Mouse (Mus musculus) frontal cortex, adult 2 months (tissue): Measurements from ENCODE around the gene Dhx37. TPM values are rescaled to one million over a fixed set of nuclear protein-coding genes. Genes with fewer than 3 reads are reported as not detected.
"Not testable (repeated sequence)": the region's sequence is repeated elsewhere in the genome, so short reads cannot be mapped to it uniquely, and the experiment has no call there.

Source experiments
- DNase-seq, 2 experiments: peaks; one replicate each; pipeline ENCODE4 v3.0.0; 2022; ENCODE audit warnings: low spot score in 1 of 2; ENCODE audit errors: extremely low spot score in 1 of 2
- polyA plus RNA-seq: library from polyadenylated mRNA; depleted of rRNA; stranded (reverse); fragments of >200 nt; gene quantifications from 2 replicates; pipeline ENCODE4 v1.2.3, GENCODE M21; 2012

Gene Dhx37
- polyA plus RNA-seq, 1 experiment = 17.2 TPM

- peak; percentile 91 to 94 for DNase-seq
These were observed 42.3 kb downstream of the Dhx37 start for GRCm38 (mm10) chr5:125391609-125392008.

DNA sequence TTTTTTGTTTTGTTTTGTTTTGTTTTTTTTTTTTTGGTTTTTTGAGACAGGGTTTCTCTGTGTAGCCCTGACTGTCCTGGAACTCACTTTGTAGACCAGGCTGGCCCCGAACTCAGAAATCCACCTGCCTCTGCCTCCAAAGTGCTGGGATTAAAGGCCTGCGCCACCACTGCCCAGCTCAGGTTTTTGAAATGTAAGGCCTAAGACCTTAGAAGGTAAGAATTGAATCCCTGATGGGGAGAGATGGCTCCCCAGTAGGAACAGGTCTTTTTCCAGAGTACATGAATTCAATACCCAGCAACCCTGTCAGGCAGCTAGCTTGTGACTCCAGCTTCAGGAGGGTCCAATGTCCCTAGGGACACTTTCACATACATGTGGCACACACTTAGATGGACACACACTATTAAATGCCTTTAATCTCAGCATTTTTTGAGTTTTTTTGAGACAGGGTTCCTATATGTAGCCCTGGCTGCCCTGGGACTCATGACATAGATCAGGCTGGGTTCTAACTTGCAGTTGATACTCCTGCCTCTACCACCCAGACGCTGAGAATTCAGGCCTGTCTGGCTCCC, 42.9 kb downstream of the Dhx37 start:
- no peak for DNase-seq

DNA sequence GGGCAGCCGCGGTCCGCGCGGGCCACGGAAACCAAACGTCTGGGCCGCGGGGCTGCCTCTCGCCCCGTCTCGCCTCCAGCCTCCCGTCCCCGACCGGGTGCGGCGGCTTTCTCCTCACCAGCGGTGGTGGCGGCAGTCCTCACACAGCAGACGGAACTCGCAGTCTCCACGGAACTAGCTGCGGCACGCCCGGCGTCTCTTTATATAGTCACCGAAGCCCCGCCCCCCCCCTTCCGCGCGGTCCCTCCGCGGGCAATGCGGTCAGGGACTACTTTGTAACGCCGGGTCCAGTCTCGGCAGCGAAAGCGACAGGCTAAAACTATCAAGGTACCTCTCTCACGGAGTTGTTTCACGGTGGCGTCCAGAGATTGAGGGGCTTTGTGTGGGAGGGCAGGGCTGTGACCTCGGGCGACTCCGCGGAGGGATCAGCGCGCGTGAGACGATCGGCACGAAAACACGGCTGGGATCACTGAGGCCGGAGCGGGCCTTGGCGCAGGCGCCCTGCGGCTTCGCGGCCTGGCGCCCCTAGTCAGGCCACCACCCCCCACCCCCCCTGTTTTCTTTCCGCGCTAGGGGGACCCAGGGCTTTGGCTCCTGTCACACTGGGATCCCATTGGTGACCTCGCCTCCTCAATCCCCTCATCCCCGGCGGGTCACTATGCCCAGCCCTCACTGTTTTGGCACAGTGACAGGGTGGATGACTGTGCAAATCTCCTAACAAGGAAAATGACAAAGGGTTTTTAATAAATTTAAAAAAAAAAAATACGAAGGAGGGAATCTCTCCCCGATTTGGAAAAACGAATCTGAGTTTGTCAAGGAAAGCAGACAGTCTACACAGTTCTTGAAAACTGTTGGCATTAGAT, 44.1 kb downstream of the Dhx37 start, which contains the start of gene Ubc:
TSS of gene Ubc (minus strand) at position 624 of the 863 bp plus-strand sequence.
- peak; percentile 72 to 86 for DNase-seq

DNA sequence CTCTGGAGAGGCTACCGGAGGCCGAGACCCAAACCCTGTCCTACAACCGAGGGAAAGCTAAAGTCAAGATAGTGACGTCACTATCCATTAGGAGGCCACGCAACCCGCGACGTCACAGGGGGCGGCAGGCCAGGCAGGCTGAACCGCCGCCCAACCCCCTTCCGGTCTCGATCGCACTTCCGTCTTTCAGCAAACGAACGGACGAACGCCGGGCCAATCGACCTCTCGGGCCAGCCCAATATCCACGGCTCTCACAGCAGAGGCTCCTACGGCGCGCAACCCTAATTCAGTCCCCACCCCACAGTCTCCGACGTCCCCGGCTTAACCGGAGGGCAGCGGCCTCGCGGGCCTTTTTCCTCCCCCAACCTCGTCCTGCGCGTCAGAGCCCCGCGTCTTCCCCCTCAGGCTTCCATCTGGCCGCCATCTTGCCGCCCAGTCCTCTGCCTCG, 44.8 kb downstream of the Dhx37 start, which contains the start of gene Gm10382:
TSS of gene Gm10382 (plus strand) at position 192 of the 448 bp plus-strand sequence.
- DNase-seq = peak in 1 of 2 experiments; percentile 78

- DNase-seq = no peak
These were observed 45.4 kb downstream of the Dhx37 start for GRCm38 (mm10) chr5:125388358-125389092.

DNA sequence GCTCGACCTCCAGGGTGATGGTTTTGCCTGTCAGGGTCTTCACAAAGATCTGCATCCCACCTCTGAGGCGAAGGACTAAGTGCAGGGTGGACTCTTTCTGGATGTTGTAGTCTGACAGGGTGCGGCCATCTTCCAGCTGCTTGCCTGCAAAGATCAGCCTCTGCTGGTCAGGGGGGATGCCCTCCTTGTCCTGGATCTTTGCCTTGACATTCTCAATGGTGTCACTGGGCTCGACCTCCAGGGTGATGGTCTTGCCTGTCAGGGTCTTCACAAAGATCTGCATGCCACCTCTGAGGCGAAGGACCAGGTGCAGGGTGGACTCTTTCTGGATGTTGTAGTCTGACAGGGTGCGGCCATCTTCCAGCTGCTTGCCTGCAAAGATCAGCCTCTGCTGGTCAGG, 46.6 kb downstream of the Dhx37 start:
- DNase-seq = not testable (repeated sequence)

GRCm38 (mm10) chr5:125385215-125385940, 48.5 kb downstream of the Dhx37 start:
- no peak for DNase-seq

DNA sequence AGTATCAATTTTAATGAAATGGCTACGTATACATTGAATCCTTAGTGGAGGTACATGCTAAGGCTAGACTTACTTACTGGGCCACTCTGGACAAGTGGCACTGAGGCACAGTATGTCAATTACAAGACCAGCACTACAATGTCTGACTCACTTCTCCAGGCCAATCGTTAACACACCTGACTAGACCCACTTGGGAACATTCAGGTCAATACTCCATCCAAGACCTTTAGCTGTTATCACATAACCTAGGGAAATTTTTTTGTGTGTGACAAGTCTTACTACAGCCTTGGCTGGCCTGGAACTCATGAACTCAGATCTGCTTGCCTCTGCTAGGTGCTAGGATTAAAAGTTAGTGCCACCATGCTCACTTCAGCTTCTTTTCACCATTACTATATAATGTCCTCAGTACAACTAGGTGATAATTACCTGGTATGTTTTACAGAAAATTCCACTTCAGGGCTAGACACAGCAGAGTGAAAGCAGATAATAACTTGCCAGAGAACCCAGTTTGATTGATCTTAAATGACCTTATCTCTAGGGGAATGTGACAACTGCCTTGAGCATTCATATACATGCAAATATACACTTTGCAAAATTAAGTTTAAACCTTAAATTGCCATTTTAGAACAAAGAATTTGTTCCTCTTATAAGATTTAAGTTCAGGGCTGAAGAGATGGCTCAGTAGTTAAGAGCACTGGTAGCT, 49.3 kb downstream of the Dhx37 start:
- DNase-seq = no peak

GRCm38 (mm10) chr5:125383637-125384420, 50.1 kb downstream of the Dhx37 start:
- no peak for DNase-seq

DNA sequence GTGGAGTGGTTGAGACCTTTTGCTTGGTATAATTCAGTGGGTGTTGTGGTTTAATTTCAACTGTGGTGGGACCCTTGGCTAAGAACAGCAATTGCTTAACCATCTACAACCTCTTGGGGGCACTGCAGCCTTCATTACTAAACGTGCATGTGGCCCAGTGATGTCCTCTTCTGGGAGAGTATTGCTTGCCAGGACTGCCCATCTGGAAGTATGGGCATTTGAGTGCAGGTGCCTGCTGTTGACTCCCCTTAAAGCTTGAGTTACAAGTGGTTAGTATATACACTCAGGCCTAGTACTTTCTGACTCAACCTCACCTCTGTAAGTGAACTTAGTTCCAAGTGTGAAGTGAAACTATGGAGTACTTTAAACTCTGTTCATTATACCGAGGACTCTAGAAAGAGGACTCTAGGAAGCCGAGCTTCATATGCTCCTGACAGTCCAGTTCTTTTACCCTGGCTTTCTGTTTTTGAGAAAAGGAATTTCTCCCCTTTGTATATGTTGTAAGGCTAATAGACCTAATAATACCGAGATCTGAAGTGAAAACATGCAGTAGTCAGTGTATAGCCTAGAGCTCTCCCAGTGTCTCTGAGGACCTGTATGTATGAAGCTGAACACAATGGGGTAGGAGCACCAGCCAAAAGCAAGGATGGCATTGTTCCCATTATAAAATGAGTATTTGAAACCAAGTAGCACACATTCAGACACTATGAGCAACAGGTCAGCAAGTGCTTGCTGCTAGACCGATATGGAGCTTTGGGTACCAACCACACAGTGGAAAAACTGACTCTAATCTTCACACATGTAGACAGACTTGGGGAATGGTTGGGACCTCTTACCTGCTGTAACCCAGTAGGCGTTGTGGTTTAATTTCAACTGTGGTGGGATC, 51.0 kb downstream of the Dhx37 start:
- peak in 1 of 2 experiments; percentile 79 for DNase-seq

DNA sequence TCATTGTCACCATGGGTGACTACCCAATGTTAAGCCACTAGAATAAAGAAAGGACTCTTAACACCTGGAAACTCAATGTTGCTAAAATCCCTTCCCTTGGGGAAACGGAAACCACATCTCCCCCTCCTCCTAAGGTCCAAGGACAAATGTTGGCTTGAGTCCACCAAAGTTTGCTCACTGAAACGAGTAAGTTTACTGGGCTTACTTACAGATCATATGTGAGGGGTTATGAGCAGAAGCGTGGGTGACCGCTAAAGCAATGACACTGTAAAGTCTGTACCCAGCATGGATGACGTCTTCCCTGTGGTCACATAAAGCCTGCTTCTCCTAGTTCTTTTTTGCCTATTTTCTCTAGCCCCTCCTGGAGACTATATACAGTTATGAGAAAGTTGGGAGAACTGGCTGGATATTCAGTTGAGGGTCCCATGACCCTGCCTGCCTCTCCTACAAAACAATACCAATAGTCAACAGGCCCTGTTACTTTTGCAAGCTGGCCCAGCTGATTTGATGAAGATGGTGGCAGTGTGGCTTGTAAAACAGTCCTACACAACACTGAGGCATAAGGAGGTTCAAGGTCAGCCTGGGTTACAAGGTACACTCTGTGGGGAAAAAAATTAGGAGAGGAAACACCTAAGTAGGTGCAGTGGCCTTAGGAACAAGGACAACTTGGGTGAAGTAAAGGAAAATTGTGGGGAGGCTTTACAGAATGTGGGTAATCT, 51.8 kb downstream of the Dhx37 start:
- DNase-seq = no peak

DNA sequence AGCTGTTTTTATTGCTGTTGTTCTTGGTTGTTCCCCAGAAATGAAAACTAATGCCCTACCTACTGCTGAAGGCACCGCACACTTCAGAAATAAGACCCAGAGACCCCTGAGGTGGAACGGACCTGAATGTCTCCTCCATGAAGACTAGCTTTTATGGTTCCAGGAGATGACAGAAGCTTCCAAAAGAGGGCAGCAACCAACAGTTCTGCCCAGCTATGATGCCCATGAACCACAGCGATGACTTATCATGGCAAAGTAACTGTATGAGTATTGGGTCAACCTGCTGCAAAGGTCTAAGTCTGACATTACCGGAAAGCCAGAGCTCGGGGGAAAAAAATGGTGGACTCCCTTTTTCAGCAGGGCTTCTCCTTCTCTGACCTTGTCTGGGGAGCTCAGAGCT, 55.0 kb downstream of the Dhx37 start:
- no peak for DNase-seq

DNA sequence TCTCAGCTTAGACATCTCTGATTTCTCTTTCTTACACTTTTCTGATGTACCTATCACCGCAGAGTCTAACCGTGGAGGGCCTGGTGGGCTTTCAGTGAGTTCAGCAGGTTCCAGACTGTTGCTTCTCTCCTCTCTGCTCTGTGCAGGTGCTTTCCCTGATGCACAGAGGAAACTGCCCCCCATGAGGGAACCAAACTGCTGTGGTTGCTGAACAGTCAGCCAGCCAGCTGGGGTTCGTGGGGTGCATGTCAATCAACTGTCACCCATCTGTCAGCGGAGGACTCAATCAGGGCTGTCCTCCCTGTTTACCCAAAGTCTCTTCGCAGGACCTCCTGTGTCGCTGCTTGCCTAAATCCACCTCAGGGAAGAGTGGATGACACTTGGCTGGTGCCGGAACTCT, 56.7 kb downstream of the Dhx37 start:
- DNase-seq = no peak

DNA sequence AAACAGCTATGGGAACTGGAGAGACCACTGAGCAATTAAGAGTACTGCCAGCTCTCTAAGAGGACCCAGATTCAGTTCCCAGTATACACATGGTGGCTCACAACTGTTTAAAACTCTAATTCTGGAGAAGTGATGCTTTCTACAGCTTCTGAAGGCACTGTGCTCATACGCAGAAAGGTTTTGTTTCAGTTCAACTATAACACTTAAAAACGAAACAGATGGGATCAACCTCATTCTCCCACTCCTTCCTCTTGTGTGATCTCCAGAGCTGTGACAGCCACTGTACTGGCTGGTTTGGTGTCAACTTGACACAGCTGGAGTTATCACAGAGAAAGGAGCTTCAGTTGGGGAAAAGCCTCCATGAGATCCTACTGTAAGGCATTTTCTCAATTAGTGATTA, 58.0 kb downstream of the Dhx37 start:
- DNase-seq = no peak

GRCm38 (mm10) chr5:125372027-125372426, 61.9 kb downstream of the Dhx37 start:
- no peak for DNase-seq

- DNase-seq = no peak
These were observed 62.8 kb downstream of the Dhx37 start for GRCm38 (mm10) chr5:125370950-125371693.

GRCm38 (mm10) chr5:125368568-125368967, 65.4 kb downstream of the Dhx37 start:
- peak; percentile 63 to 87 for DNase-seq
